Mouse (Mus musculus) ES-E14 (cell line): ENCODE data around the gene Elmo1. TPM values are rescaled to one million over a fixed set of nuclear protein-coding genes. Genes with fewer than 3 reads are reported as not detected.

Experiments
- DNase-seq: peaks from one replicate; pipeline ENCODE4 v3.0.0-alpha.2; 2013; ENCODE audit warnings: low read depth, low spot score
- H3K27ac ChIP-seq: 2 replicates; pipeline ENCODE4 v1.5.1; 2012; ENCODE audit warnings: low read depth, mild to moderate bottlenecking, low read length, moderate library complexity, mixed read lengths; ENCODE audit not compliant: poor library complexity, insufficient read depth, severe bottlenecking
- H3K36me3 ChIP-seq: 2 replicates; pipeline ENCODE4 v1.6.1; 2012; ENCODE audit warnings: mild to moderate bottlenecking, low read length, moderate library complexity, mixed read lengths; ENCODE audit not compliant: control insufficient read depth, poor library complexity, insufficient read depth, severe bottlenecking
- H3K4me1 ChIP-seq, 2 experiments: fragments of 150-350 bp in 1 of 2; sonication (generic) in 1 of 2; 2 replicates each; pipeline ENCODE4 v1.6.1; 2012; ENCODE audit warnings: low read length in 2 of 2, mild to moderate bottlenecking in 1 of 2, mixed read lengths in 1 of 2; ENCODE audit not compliant: control insufficient read depth in 2 of 2, insufficient read depth in 2 of 2, poor library complexity in 1 of 2
- H3K4me3 ChIP-seq, 2 experiments: fragments of 150-350 bp in 1 of 2; sonication (generic) in 1 of 2; 2 replicates each; pipeline ENCODE4 v1.5.1; 2012; ENCODE audit warnings: low read length in 2 of 2, low read depth in 1 of 2, mild to moderate bottlenecking in 1 of 2, mixed read lengths in 1 of 2; ENCODE audit not compliant: insufficient read depth in 1 of 2, poor library complexity in 1 of 2, severe bottlenecking in 1 of 2
- H3K9ac ChIP-seq: 2 replicates; pipeline ENCODE4 v1.6.1; 2012; ENCODE audit warnings: low read depth, mild to moderate bottlenecking, low read length, mixed read lengths; ENCODE audit not compliant: poor library complexity, insufficient read depth, severe bottlenecking
- H3K9me3 ChIP-seq: fragments of 150-350 bp; sonication (generic); 2 replicates; pipeline ENCODE4 v1.6.1; 2012; ENCODE audit warnings: low read depth, mild to moderate bottlenecking, low read length; ENCODE audit not compliant: control insufficient read depth, insufficient read depth
- CHD2 ChIP-seq: IDR thresholded peaks from 2 replicates; pipeline ENCODE4 v1.6.1; 2014; ENCODE audit warnings: mild to moderate bottlenecking, low read depth, low read length, inconsistent platforms
- HCFC1 ChIP-seq: IDR thresholded peaks from 2 replicates; pipeline ENCODE4 v1.6.1; 2012; ENCODE audit warnings: low read length, inconsistent platforms, borderline replicate concordance; ENCODE audit not compliant: insufficient read depth
- MAFK ChIP-seq: IDR thresholded peaks from 2 replicates; pipeline ENCODE4 v1.6.1; 2014; ENCODE audit warnings: mild to moderate bottlenecking, low read depth, low read length, inconsistent platforms; ENCODE audit not compliant: insufficient read depth
- ZC3H11A ChIP-seq: IDR thresholded peaks from 2 replicates; pipeline ENCODE4 v1.6.1; 2012; ENCODE audit warnings: low read depth, mild to moderate bottlenecking, inconsistent platforms, low read length, borderline replicate concordance
- ZNF384 ChIP-seq: IDR thresholded peaks from 2 replicates; pipeline ENCODE4 v1.6.1; 2012; ENCODE audit warnings: low read depth, low read length, inconsistent platforms
- in situ Hi-C, 2 experiments: fragments of 600-800 bp; cut with MboI; formaldehyde crosslinking; loops; one replicate each; pipeline ENCODE4 v1.15.1; 2025; ENCODE audit warnings: low sequenced_read_pairs in 2 of 2, inconsistent platforms in 1 of 2; ENCODE audit not compliant: unreplicated experiment in 2 of 2
- total RNA-seq: library from RNA; depleted of rRNA; stranded (reverse); fragments of 300-350 nt; gene quantifications from 2 replicates; pipeline ENCODE4 v1.2.3, GENCODE M21; 2012

Elmo1 gene
- total RNA-seq, 1 experiment = 3.7 TPM

DNA sequence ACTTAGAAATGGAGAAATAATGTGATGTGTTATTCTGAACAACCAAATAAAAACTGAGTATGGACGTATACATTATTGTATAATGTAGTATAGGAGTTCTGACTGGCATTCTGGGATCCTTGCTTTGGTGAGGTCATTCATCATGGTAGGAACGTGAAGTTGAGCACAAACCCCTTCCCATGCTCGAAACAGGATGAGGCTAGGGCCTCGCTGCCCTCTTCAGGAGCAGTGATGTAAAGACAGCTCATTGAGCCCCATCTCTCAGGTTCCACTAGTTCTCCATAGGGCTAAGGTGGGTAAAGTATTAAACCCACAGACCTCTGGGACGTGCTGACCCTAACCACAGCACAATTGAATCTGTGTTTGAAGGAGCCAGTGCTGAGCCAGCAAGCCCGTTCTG lies 182.2 kb downstream of the Elmo1 start:
- TF ChIP-seq CHD2 (no peak), HCFC1 (no peak), ZNF384 (no peak), ZC3H11A (no peak), MAFK (no peak)
- H3K36me3 ChIP-seq = no peaks in the 10 kb centered on the region
- no peaks in the 10 kb centered on the region for H3K4me1 ChIP-seq
- H3K4me3 ChIP-seq = no peak overlapping the region
- no peaks in the 10 kb centered on the region for H3K9me3 ChIP-seq
- in situ Hi-C loops = loop anchor here in 1 of 2 experiments (5.0 kb wide), 1 partner anchor 575 kb away; the partner anchor contains the start of gene Nme8
- no peak overlapping the region for H3K27ac ChIP-seq
- DNase-seq = peak; percentile 11
- H3K9ac ChIP-seq = no peak overlapping the region

DNA sequence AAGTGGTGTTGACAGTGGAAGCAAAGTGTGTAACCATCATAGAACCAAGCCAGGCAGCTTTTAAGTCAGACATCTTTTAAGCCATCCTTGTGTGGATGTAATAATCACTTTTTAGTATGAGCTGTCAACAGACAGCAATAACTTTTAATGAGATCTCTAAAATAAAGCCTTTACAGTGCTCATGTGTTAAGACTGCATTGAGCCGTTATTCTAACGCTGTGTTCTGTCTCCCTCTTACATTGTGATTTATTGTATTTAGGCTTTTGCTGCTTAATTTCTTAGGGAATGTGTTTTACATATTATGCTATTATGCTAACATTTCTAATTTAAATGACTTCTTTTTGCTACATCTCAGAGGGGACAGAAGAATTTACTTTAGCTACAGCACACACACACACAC lies 189.5 kb downstream of the Elmo1 start:
- TF ChIP-seq HCFC1 (no peak), ZNF384 (no peak), CHD2 (no peak), MAFK (no peak), ZC3H11A (no peak)

GRCm38 (mm10) chr13:20283891-20284290 lies 193.5 kb downstream of the Elmo1 start:
- H3K9ac ChIP-seq = no peak overlapping the region
- no peaks in the 10 kb centered on the region for H3K36me3 ChIP-seq
- no peak for DNase-seq
- H3K9me3 ChIP-seq = no peaks in the 10 kb centered on the region
- no peak overlapping the region for H3K4me3 ChIP-seq
- no peaks in the 10 kb centered on the region for H3K4me1 ChIP-seq
- no peak overlapping the region for H3K27ac ChIP-seq
- in situ Hi-C loops = loop anchor here in 1 of 2 experiments (25.0 kb wide), 1 partner anchor 572 kb away; no protein-coding TSS in a partner anchor
- TF ChIP-seq HCFC1 (no peak), CHD2 (no peak), MAFK (no peak), ZNF384 (no peak), ZC3H11A (no peak)

More for the DNA sequence above, 189.5 kb downstream of the Elmo1 start:
- no peak overlapping the region for H3K4me3 ChIP-seq
- no peaks in the 10 kb centered on the region for H3K36me3 ChIP-seq
- DNase-seq = no peak
- in situ Hi-C loops = loop anchor here in 1 of 2 experiments (25.0 kb wide), 1 partner anchor 568 kb away; no protein-coding TSS in a partner anchor
- no peaks in the 10 kb centered on the region for H3K9me3 ChIP-seq
- no peak overlapping the region for H3K9ac ChIP-seq
- no peaks in the 10 kb centered on the region for H3K4me1 ChIP-seq
- no peak overlapping the region for H3K27ac ChIP-seq

DNA sequence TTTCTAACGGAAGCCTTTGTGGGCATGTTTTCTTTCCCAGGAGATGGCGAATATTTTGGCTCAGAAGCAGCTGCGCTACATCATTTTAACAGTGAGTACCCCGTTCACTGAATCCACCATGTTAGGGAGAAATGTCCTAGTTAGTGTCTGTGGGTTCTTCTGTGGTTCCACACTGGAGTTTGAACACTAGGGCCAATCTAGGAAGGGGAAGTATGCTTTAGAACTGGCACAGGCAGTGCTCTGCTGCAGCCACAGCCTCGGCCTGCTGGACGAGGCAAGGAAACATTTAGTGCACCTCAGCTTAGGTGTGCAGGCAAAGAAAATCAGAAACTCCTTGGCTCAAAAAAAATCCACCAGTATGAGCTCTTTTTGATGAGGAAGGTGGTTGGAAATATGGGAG lies 196.3 kb downstream of the Elmo1 start:
- H3K9me3 ChIP-seq = no peaks in the 10 kb centered on the region
- H3K4me1 ChIP-seq = no peaks in the 10 kb centered on the region
- H3K27ac ChIP-seq = no peak overlapping the region
- no peak overlapping the region for H3K4me3 ChIP-seq
- DNase-seq = no peak
- no peak overlapping the region for H3K9ac ChIP-seq
- in situ Hi-C loops = loop anchor here in 1 of 2 experiments (25.0 kb wide), 1 partner anchor 574 kb away; no protein-coding TSS in a partner anchor
- no peaks in the 10 kb centered on the region for H3K36me3 ChIP-seq
- TF ChIP-seq CHD2 = no peak
- TF ChIP-seq HCFC1 = no peak
- TF ChIP-seq ZC3H11A = no peak
- no peak for TF ChIP-seq ZNF384
- TF ChIP-seq MAFK = no peak

- in situ Hi-C loops = loop anchor here in 1 of 2 experiments (25.0 kb wide), 1 partner anchor 576 kb away; no protein-coding TSS in a partner anchor
- no peaks in the 10 kb centered on the region for H3K4me1 ChIP-seq
- TF ChIP-seq ZC3H11A (no peak), HCFC1 (no peak), MAFK (no peak), ZNF384 (no peak), CHD2 (no peak)
- H3K36me3 ChIP-seq = no peaks in the 10 kb centered on the region
- no peak overlapping the region for H3K27ac ChIP-seq
- no peak overlapping the region for H3K4me3 ChIP-seq
- H3K9ac ChIP-seq = no peak overlapping the region
- DNase-seq = no peak
- no peaks in the 10 kb centered on the region for H3K9me3 ChIP-seq
These were observed 198.0 kb downstream of the Elmo1 start for GRCm38 (mm10) chr13:20288393-20288792.
